Mouse (Mus musculus) cerebellum, postnatal 36 days (tissue): ENCODE measurements around the gene Gm48551.

Experiments used
- DNase-seq, 2 experiments: peaks; one replicate each; pipeline ENCODE4 v3.0.0; 2021 to 2022; ENCODE audit warnings: mixed read lengths in 2 of 2

Gm48551 gene

DNA sequence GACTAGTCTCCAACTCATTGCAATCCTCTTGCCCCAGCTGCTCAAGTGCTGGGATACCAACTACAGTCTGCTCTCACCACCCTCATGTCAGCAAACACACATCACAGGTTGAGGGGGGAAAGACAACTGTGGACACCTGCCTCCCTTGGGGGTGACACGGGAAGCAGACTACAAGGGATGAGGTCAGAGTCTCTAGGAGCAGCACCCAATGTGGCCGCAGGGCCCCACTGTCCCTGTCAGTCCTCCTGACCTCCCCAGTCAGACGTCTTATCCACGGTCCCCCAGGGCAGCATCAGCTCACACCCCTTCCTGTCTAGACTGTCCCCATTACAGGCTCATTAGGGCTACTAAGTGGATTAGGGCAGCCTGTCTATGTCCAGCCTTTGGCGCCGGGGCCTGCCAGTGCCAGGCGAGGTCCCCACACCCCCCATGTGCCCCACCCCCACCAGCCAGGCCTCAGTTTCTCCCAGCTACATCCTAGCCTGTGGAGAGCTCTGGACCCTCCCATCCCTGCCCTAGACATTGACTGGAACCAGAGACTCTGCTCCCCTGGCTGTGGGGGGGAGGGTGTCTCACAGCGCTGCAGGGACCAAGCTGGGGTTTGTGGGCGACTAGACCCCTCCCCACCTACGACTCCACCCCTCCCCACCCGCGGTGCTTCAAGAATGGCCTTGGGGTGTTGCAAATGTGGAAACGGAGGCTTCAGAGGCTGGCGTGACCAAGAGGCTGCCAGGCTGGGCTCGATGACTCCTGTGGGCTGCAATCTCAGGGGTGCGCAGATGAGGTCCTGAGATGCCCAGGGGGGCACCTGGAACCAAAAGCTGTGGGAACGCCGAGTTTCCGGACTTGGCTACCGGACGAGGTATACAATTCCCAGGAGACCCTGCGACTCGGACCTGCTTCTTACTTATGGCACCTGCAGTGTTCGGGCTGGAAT, 22.5 kb downstream of the Gm48551 start:
- DNase-seq: no peak

DNA sequence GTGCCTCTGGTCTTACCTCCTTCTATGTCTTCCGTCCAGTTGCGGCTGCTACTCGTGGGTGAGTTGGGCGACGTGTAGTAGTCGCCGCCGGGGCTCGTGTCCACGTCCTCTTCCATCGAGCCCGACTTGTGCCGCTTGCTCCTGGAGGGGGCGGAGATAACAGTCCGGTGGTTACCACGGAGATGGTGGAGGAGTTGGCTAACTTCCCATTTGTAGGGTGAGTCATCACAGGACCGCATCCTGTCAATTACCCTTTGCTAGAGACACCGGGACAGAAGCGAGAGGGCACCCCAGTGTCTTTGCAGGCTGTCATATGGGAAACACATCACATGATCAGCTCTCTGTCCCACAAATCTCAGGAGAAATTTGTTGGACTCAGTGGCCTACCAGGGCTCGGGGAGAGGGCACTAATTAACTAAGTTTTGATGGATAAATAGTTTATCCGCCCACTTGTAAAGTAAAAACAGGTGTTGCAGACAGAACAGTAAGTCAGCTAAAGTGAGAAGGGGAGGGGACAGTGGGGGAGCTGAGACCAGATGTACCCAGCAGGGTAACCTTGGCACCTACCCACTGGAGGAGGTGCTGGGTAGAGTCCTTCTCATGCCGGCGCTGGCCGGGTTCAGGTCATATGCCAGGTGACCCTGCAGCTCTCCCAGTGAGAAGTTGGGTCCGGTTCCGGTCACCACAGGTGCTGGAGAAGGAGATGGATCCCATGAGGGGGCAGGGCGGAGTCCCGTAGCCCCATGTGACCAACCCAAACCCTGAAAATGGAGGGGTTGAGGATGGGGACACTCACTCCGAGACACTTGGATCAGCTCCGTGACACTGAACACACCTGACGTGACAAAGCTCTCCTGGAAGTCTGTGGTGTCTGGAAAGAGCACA, 23.5 kb downstream of the Gm48551 start:
- peak; percentile 77 to 85 for DNase-seq

DNA sequence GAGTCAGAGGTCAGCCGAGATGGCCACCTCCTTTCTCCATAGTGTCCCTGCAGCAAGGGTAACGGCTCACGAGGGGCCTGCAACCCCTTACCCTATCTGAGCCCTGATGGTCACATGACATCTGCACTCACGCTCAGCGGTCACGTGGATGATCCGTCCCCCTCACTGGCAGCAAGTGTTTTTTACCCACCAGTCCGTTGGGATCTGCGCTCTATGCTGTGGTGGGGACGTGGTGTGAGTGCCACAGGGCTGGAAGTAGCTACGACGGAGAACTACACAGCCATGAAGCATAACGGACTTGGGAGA, 24.1 kb downstream of the Gm48551 start:
- DNase-seq: no peak

DNA sequence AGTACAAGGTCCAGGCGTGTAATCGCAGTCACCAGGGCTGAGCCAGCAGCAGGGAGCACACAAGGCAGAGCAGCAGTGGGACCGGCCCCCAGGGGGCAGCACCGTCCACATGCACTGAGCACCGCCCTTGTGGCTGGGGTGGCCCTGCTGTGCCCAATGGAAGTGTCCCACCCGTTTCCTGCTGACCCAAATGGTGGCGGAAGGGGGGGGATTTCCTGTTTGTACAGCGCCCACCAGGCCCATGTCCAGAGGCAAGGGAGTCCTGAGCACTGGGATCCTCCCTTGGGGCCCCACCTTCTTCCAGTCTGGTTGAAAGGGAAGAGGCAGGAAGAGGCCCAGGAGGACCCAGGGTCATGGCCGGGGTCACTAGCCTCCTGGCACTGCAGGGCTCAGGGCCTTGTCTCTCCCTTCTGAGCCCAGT, 24.6 kb downstream of the Gm48551 start:
- DNase-seq: peak; percentile 68 to 76

- DNase-seq: no peak
Observed at GRCm38 (mm10) chr10:81409330-81409729, 25.1 kb downstream of the Gm48551 start.

- DNase-seq: no peak
Observed at GRCm38 (mm10) chr10:81410350-81410749, 26.1 kb downstream of the Gm48551 start.

DNA sequence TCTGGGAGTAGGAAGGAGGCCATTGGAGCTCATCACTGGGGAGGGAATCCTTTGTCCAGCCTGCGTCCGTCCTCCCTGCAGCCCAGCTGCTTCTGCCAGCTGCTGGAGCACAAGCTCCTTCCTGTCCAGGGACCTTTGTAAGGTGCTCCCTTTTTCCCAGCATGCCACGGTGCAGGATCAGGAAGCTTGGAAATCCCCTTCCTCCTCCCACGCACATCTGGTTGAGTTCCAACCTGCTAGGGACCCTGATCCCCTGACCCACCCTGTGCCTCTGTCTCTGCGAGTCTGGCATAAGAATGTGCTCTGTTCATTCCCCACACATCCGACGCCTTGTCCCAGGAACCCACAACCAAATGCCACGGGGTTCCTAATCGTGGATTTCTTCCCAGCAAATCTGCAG, 26.7 kb downstream of the Gm48551 start:
- no peak for DNase-seq

DNA sequence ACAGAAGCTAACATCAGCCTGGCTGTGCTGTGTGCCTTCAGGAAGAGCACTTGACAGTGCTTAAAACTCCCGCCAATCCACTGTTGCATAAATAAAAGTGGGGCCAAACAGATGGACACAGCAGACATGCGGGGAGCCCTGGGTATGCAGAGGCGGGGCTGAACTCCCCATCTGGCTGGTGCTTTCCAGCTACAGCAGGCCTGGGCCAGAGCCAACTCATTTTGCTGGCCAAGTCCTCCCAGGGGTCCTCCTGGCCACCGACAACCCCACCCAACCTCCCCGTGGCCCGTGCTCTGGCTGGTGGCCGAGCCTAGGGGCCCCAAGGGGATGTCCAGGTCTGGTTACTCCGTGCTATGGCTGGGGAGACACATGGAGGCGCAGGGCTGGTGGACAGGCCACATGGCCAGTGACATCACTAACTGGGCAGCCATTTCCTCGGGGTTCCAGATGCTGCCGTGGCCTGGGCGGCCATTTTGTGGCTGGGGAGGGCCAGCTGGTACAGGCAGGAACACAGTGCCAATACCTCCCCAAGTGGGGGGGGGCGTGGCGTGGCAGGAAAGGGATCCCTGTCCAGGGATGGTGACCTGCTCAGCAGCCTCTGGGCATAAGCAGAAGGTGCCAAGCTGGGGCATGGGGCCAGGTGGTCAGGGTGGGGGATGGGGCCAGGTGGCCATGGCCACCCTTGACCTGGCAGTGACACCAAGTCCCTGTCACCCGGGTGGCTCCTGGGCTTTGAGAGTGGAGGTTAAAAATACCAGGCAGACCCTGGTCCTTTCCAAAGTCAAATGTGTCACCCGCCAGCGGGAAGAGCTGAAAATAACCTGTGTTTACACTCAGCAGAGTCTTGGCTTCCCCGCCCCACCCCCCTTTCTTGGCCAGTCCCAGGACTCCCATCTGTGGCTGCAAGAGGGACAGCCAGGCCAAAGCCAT, 27.5 kb downstream of the Gm48551 start:
- DNase-seq: peak; percentile 88 to 89

DNA sequence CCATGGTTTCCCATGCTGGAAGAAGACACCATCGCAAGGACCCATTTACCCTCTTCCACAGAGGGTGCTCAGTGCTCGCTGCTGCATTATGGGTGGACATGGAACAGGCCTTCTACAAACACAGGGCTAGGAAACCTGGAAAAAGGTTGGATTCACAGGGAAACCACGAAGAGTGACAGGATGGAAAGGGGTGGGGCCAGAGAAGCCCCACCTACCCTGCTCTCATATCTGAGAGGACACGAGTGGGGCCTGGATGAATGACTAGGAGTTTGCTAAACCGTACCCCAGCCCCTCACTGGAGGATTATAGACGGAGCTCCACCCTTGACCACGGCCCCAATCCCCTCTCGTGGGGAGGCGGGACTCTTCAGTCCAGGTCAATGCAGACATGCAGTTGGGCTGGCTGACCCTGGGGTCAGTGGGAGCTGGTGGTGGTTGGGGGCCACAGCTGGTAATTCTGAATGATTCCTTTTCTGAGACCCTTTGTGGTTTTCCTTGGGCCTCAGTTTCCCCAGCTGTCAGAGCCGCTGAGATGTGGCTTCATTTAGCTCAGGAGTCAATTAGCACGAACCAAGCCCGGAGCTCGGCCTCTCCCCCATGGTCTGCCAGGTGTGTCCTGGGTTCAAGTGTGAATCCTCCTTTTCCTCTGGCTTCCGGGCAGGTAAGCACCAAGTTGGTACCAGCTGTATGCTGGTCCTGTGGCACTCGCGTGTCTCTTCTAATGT, 28.5 kb downstream of the Gm48551 start:
- DNase-seq: peak in 1 of 2 experiments; percentile 44

DNA sequence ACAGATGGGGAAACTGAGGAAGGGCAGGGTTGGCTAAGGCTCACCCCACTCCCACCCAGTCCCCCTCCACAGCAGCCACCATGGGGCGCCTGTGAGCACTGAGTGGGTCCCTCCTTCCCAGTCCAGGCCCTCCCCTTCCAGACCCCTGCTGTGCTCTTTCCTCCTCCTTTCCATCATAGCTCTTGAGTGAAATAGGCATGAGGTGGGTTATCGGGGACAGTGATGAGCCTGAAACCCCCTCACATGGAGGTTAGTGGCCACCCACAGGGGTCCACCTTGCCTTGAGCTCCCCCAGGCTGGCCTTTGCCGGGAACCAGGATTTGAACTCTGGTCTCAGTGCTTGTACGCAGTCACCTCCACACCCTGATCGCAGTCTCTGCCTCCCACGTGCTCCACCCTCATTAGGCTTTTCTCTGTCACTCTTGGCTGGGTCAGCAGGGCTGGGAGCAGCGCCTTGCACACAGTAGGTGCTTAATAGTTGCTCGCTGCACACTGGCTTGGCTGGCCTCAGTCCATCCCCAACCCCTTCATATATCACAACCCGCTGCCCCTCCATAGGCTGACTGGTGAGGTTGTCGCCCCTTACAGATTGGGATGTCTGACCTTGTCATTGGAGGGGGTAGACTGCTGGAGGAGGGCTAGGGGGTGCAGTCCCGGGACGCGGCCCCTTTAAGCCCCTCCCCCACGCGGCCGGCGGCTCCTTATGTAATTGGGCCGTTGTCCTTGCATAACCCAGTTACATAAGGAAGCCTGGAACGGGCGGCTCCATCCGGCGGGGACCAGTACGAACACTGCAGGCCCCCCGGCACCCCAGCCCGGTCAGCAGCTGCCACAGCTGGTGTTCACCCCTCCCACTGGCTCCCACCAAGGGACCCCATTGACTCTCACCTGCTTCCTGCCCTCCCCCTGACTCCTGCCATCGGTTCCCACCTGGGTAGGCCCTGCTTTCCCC, 29.3 kb downstream of the Gm48551 start:
- DNase-seq: peak; percentile 83 to 86

DNA sequence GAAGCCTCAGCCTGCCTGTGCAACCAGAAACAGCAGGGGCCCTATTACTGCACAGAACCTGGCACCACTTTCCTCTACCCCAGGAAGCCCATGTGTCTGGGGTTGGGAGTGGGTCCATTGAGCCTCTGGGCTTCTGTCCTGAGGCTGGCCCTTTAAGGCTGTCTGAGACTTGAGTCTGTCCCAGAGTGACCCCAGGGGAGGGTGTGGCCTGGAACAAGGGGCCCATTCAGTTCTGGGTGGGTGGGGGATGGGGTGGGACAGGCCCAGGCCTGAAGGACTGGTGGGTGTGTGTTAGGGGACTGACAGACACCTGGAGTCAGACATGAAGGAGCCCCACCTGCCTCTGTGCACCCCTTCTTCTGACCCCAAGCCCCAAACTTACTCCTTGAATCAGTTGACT, 30.4 kb downstream of the Gm48551 start:
- no peak for DNase-seq

DNA sequence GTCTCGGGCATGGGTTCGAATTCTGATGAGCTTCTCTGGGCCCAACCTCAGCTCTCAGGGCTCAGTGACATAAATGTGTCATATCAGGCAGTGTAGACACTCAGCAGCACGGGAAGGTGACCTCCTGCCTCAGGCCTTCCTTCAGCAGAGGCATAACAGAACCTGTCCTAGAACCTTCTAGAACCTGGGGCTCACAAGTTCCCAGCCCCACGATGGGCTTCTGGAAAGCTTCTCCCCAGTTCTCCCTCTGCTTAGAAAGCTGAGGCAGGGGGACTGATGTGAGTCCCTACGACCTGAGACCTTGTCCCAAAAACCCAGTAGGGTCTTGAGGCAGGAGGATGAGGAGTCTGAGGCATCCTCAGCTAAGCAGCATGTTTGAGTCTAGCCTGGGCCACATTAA, 30.9 kb downstream of the Gm48551 start:
- DNase-seq: no peak

DNA sequence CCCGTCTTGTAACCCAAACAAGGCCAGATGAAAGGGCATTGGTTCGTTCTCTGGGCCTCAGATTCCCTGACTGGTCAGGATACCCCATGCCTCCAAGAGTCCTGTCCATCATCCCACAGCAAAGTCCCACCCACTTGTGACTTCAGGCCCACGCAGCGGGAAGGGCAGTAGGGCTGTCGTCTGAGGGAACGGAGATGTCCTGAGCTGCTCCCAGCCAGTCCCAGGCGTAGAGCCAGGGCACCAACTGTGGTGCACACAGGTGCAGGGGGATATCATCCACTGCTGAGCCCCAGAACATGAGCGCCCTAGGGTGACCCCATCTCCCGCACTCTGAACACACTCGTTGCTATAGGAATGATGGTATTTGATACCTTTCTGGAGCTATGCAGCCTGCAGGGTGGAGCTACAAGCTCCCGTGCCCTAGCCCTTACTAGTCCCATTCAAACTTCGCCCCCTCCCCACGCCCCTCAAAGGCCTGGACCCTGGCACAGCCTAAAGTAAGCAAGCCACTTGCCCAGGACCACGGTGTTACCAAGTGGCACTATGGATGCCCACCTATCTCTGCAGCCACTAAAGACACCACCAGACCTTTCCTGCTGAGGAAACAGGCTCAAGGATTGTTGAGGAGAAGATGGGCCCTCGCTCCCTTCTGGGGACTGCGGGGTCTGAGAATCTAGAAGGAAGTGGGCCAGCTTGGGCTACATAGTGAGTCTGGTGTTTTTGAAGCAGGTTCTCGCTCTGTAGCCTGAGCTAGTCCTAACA, 31.5 kb downstream of the Gm48551 start:
- DNase-seq: peak; percentile 54 to 59

DNA sequence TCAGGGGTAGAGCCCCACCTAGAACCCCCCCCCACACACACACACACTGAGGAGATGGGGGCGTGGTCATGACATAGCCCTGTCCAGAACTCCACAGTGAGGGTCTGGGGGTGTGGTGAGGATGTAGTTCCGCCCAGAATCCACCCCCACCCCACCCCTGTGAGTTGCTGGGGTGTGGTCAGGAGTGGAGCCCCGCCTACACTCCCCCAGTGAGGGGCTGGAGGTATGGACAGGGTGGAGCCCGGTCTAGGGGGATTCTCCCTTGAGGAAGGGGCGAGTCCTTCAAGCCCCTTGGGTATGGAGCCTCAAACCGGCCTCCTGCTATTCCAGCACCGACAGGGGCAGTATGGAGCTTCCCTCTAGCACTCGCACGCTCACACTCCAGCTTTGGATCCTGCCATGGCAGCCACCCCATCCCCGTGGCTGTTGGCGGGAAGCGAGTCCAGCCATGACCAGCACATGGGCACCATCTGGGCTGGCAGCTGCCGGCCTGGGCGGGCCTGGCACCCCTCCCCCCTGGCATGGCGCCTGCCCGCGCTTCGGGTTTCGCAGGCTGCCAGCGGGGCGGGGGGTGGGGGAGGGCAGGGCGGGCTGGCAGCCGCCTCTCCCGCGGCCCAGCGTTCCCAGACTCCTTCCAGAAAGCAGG, 32.4 kb downstream of the Gm48551 start:
- DNase-seq: peak; percentile 93 to 97

DNA sequence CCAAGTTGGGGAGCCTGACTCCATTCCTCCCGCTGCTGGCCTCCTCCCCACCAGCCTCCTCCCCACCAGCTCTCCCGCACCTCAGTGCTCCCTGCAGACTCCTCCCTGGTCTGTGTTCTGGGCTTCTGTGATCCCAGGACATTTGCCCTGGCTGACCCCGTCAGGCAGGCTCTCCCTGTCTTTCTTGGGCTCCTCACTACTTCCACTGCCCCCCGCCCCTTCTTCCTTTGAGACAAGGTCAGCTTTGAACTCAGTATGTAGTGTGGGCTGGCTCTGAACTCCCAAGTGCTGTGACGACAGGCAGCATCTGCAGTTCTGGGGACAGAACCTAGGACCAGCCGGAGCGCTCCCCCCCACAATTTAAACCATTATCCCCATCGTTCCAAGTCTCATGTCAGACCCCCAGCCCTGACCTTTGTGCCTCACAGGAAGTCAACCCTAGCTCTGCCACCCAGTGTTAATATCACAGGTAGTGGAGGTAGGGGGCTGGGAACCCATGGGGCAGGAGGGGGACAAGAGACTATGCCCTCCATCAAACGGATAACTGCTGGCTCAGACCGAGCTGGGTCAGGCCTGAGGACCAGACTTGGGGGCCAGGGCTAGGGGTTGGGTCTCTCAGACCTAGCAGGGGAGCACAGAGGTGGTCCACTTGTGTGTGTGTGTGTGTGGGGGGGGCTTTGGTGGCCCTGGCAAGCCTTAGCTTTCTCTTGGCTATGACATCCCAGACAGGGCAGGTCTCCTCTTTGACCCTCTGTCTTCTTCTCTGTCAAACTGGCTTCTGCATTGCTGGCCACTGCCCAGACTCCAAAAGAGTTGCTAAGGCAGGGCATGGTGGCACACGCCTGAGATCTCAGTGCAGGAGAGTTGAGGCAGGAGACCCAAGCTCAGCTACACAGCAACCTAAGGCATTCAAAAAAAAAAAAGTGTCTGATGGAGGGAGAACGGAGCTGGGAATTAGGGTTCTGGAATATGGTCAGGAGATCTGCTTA, 33.3 kb downstream of the Gm48551 start:
- peak in 1 of 2 experiments; percentile 16 for DNase-seq

DNA sequence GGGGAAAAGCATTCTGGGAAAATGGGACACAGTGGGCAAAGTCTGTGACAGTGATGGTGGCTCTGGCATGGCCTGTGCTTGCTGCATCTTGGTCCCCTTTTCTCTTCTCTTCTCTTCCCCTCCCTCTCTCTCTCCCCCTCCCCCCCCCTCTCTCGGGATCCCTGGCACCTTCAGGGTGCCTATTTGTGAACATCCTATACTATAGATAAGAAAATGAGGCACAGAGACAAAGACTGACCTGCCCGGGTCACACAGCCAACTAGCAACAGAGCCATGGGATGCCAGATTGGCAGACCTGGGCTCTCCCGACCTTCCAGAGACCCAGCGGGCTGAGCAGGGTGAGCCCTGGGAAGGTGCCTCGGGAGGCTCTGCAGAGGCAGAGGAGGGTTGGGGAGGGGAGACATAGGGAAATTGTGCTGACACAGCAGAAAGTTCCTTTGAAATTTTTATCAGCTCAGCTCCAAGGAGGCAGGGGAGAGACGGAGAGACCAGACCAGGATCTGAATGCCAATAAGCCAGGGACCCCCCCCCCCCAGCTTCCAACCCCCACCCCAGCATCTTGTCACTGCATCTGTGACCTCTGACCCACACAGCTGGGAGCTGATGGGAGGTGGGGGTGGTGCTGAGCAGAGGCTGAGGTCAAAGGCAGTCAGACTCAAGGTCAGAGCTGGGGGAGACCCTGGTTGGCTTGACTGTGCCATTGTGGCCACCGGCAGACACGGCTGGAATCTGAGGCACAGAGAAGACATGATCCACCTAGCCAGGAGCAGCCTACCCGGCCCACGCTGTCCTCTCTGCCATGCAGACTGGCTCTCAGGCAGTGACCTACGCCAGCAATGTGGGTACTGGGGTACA, 34.2 kb downstream of the Gm48551 start:
- peak in 1 of 2 experiments; percentile 7 for DNase-seq
